Mouse (Mus musculus): ENCODE measurements around the gene Hist3h2ba. TPM values are rescaled to one million over a fixed set of nuclear protein-coding genes. Genes with fewer than 3 reads are reported as not detected.

Hist3h2ba gene
- polyA plus RNA-seq, 1 experiment from 2014 or later, result 6.3 TPM

DNA sequence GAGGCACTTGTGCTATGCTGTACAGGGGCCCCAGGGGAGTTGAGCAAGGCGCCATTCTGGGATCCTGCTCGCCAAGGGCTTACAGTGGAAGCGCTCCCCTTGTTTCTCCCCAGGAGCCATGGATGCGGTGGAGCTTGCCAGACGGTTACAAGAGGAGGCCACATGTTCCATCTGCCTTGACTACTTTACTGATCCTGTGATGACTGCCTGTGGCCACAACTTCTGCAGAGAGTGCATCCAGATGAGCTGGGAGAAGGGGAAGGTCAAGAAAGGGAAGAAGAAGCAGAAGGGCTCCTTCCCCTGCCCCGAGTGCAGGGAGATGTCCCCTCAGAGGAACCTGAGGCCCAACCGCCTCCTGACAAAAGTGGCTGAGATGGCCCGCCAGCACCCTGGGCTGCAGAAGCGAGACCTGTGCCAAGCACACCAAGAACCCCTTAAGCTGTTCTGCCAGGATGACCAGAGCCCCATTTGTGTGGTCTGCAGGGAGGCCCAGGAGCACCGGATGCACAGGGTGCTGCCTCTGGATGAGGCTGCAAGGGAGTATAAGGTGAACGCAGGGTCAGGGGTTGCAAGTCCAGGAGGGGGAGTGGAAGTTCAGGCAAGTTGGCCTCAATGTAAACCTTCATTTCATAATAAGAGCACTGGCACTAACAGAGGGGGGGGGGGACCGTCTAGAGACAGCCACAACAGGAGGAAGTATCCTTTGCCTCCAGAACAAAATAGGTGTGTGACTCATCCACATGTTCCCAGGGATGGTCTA is 16.5 kb downstream of the Hist3h2ba start:
- Histone ChIP-seq H3K27me3 (replicated peaks; ENCODE audit: control insufficient read depth, insufficient read depth, low read length) (peaks cover 20% of the 10 kb centered on the region), H3K4me1 (replicated peaks; ENCODE audit: control insufficient read depth, insufficient read depth, low read length) (0 out of 2 replicates have a peak, but pooled peaks cover 9% of the 10 kb centered on the region), H3K36me3 (ENCODE audit: control insufficient read depth, insufficient read depth, low read length) (no peaks in the 10 kb centered on the region), H3K27ac (ENCODE audit: low read depth, low read length) (no peak overlapping the region), H3K4me2 (peak overlapping the region; percentile 27; the same call in 1 of the 2 replicates), H3K4me3 (ENCODE audit: low read depth, low read length) (no peak overlapping the region), H3K9ac (ENCODE audit: low read depth, low read length) (no peak overlapping the region), H3K9me3 (ENCODE audit: control insufficient read depth, low read length) (no peaks in the 10 kb centered on the region)
- WGBS, result 41% methylated on average over 12 of the region's 12 CpGs
- DNase-seq (ENCODE audit: low spot score) (no peak), ATAC-seq (replicated peaks; ENCODE audit: low FRiP score) (no peak)

DNA sequence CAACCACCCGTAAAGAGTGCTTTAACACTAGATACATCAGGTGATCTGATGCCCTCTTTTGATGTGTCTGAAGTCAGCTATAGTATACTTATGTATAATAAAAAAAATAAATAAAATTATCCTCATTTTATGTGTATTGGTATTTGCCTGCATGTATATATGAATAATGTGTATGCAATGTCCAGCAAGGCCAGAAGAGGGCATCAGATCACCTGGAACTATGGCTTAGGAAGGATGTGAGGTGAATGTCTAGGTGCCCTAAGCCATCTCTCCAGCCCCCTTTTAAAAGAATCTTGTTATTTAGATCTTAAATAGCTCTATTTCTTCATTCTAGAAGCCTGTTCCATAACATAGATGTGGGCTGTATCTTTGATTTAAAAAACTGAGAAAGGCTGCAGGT is 18.6 kb downstream of the Hist3h2ba start:
- Histone ChIP-seq H3K4me3 (ENCODE audit: low read depth, low read length) (no peak overlapping the region), H3K9ac (ENCODE audit: low read depth, low read length) (no peak overlapping the region), H3K36me3 (ENCODE audit: control insufficient read depth, insufficient read depth, low read length) (no peaks in the 10 kb centered on the region), H3K27ac (ENCODE audit: low read depth, low read length) (no peak overlapping the region), H3K27me3 (replicated peaks; ENCODE audit: control insufficient read depth, insufficient read depth, low read length) (peaks cover 8% of the 10 kb centered on the region), H3K4me1 (replicated peaks; ENCODE audit: control insufficient read depth, insufficient read depth, low read length) (0 out of 2 replicates have a peak, but pooled peaks cover 9% of the 10 kb centered on the region), H3K9me3 (ENCODE audit: control insufficient read depth, low read length) (no peaks in the 10 kb centered on the region), H3K4me2 (no peak overlapping the region)
- DNase-seq (ENCODE audit: low spot score) (no peak), ATAC-seq (replicated peaks; ENCODE audit: low FRiP score) (no peak)
- WGBS, result 95% methylated on average over 1 of the region's 1 CpGs

DNA sequence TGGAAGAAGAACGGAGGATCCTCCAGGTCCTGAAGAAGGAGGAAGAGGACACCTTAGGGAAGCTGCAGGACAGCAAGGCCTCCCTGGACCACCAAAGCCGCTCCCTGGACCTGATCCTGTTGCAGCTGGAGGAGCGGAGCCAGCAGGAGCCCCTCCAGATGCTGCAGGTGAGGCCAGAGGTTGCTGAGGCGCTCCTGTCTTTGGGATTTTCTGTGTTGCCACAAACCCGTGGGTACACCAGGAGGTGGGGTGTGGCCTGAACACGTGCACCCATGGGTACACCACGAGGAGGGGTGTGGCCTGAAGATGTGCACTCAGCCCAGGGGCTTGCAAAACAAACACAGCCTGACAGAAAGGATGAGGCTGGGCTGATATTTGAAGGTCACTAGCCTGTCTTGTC is 19.8 kb downstream of the Hist3h2ba start:
- Histone ChIP-seq H3K27ac (ENCODE audit: low read depth, low read length) (no peak overlapping the region), H3K9ac (ENCODE audit: low read depth, low read length) (no peak overlapping the region), H3K4me1 (replicated peaks; ENCODE audit: control insufficient read depth, insufficient read depth, low read length) (0 out of 2 replicates have a peak, but pooled peaks cover 8% of the 10 kb centered on the region), H3K4me2 (no peak overlapping the region), H3K36me3 (ENCODE audit: control insufficient read depth, insufficient read depth, low read length) (no peaks in the 10 kb centered on the region), H3K9me3 (ENCODE audit: control insufficient read depth, low read length) (no peaks in the 10 kb centered on the region), H3K4me3 (ENCODE audit: low read depth, low read length) (no peak overlapping the region), H3K27me3 (replicated peaks; ENCODE audit: control insufficient read depth, insufficient read depth, low read length) (0 out of 2 replicates have a peak, but pooled peaks cover 2% of the 10 kb centered on the region)
- ATAC-seq (replicated peaks; ENCODE audit: low FRiP score) (no peak), DNase-seq (ENCODE audit: low spot score) (no peak)
- 68% methylated on average over 7 of the region's 7 CpGs for WGBS

GRCm38 (mm10) chr11:58969027-58969426 is 20.3 kb downstream of the Hist3h2ba start:
- Histone ChIP-seq H3K4me1 (replicated peaks; ENCODE audit: control insufficient read depth, insufficient read depth, low read length) (peaks cover 7% of the 10 kb centered on the region; the same call in 1 of the 2 replicates), H3K4me2 (no peak overlapping the region), H3K27me3 (replicated peaks; ENCODE audit: control insufficient read depth, insufficient read depth, low read length) (0 out of 2 replicates have a peak, but pooled peaks cover 2% of the 10 kb centered on the region), H3K36me3 (ENCODE audit: control insufficient read depth, insufficient read depth, low read length) (no peaks in the 10 kb centered on the region), H3K4me3 (ENCODE audit: low read depth, low read length) (no peak overlapping the region), H3K27ac (ENCODE audit: low read depth, low read length) (no peak overlapping the region), H3K9me3 (ENCODE audit: control insufficient read depth, low read length) (no peaks in the 10 kb centered on the region), H3K9ac (ENCODE audit: low read depth, low read length) (no peak overlapping the region)
- DNase-seq (ENCODE audit: low spot score) (no peak), ATAC-seq (replicated peaks; ENCODE audit: low FRiP score) (no peak)
- WGBS, result 86% methylated on average over 8 of the region's 8 CpGs

- no peak overlapping the region for H3K9ac ChIP-seq (ENCODE audit: low read depth, low read length)
- WGBS, result 67% methylated on average over 6 of the region's 6 CpGs
- H3K4me1 ChIP-seq (replicated peaks; ENCODE audit: control insufficient read depth, insufficient read depth, low read length), result peaks cover 7% of the 10 kb centered on the region; the same call in 1 of the 2 replicates
Observed at GRCm38 (mm10) chr11:58969659-58970058, 20.9 kb downstream of the Hist3h2ba start.

DNA sequence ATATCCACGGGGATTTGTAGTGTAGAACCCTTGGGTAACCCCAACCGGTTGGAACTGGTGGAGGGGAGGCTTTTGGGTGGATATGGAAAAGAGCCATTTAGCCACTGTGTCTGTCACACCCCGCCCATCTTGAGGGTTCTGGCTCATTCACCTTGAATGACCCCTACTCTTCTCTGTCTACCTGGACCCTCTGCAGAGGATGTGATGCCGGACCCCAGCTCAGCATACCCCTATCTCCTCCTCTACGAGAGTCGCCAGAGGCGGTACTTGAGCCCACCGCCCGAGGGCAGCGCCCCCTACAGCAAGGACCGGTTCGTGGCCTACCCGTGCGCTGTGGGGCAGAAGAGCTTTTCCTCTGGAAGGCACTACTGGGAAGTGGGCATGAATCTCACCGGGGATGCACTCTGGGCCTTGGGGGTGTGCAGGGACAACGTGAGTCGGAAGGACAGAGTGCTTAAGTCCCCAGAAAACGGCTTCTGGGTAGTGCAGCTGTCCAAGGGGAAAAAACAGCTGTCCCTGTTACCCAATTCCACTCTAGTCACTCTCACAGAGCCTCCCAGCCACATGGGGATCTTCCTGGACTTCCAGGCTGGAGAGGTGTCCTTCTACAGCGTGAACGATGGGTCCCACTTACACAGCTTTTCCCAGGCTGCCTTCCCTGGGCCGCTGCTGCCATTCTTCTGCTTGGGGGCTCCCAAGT is 22.3 kb downstream of the Hist3h2ba start:
- Histone ChIP-seq H3K9me3 (ENCODE audit: control insufficient read depth, low read length) (no peaks in the 10 kb centered on the region), H3K9ac (ENCODE audit: low read depth, low read length) (no peak overlapping the region), H3K27ac (ENCODE audit: low read depth, low read length) (no peak overlapping the region), H3K36me3 (ENCODE audit: control insufficient read depth, insufficient read depth, low read length) (no peaks in the 10 kb centered on the region), H3K27me3 (replicated peaks; ENCODE audit: control insufficient read depth, insufficient read depth, low read length) (no peaks in the 10 kb centered on the region), H3K4me3 (ENCODE audit: low read depth, low read length) (no peak overlapping the region), H3K4me2 (no peak overlapping the region), H3K4me1 (replicated peaks; ENCODE audit: control insufficient read depth, insufficient read depth, low read length) (peaks cover 5% of the 10 kb centered on the region)
- ATAC-seq (replicated peaks; ENCODE audit: low FRiP score) (no peak), DNase-seq (ENCODE audit: low spot score) (no peak)
- WGBS, result 87% methylated on average over 21 of the region's 21 CpGs

More at GRCm38 (mm10) chr11:58969659-58970058, 20.9 kb downstream of the Hist3h2ba start:
- no peaks in the 10 kb centered on the region for H3K27me3 ChIP-seq (replicated peaks; ENCODE audit: control insufficient read depth, insufficient read depth, low read length)
- no peak for DNase-seq (ENCODE audit: low spot score)
- no peak overlapping the region for H3K27ac ChIP-seq (ENCODE audit: low read depth, low read length)
- H3K4me3 ChIP-seq (ENCODE audit: low read depth, low read length), result no peak overlapping the region
- no peak overlapping the region for H3K4me2 ChIP-seq
- H3K9me3 ChIP-seq (ENCODE audit: control insufficient read depth, low read length), result no peaks in the 10 kb centered on the region
- no peaks in the 10 kb centered on the region for H3K36me3 ChIP-seq (ENCODE audit: control insufficient read depth, insufficient read depth, low read length)
- ATAC-seq (replicated peaks; ENCODE audit: low FRiP score), result no peak

DNA sequence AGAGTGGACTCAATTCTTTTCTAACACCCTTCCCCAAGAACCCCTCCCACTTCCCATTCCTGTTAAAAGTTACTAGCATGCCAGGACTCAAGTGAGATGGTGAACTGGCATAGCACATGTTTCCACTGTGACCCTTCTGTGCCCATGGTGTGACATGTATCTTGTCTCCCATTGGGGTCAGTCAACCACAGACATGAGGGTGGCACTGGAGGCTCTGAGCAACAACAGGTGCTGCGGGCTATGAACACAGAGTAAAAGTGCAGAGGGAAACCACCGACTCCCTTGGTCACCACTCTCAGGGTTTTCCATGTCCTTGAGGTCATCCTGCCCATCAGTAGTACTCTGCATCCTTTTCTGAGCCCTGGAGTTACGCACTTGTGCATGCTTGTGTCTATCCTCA is 23.1 kb downstream of the Hist3h2ba start:
- no peak for ATAC-seq (replicated peaks; ENCODE audit: low FRiP score)
- Histone ChIP-seq H3K4me2 (no peak overlapping the region), H3K27me3 (replicated peaks; ENCODE audit: control insufficient read depth, insufficient read depth, low read length) (no peaks in the 10 kb centered on the region), H3K4me1 (replicated peaks; ENCODE audit: control insufficient read depth, insufficient read depth, low read length) (peaks cover 7% of the 10 kb centered on the region), H3K27ac (ENCODE audit: low read depth, low read length) (no peak overlapping the region), H3K4me3 (ENCODE audit: low read depth, low read length) (no peak overlapping the region), H3K9ac (ENCODE audit: low read depth, low read length) (no peak overlapping the region), H3K9me3 (ENCODE audit: control insufficient read depth, low read length) (no peaks in the 10 kb centered on the region), H3K36me3 (ENCODE audit: control insufficient read depth, insufficient read depth, low read length) (no peaks in the 10 kb centered on the region)
- no peak for DNase-seq (ENCODE audit: low spot score)
- WGBS, result 92% methylated on average over 3 of the region's 3 CpGs

DNA sequence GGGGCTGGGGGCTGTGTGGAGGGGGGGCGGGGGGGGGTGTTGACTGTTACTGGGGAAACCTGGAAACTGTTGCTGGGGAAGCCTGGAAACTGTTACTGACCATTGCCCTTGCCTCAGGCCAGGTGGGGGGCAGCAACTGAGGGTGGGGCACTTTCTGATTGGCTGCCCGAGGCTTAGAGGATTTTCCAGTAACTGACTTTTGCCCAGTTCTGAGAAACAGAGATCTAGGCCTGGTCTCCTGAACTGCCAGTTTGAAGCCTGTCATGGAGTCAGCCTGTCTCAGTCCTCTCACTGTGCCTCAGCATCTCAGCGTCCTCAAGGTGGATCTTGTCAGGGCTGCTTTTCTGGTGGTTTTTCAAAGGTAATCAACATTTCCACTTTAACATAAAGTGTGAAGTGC is 25.7 kb downstream of the Hist3h2ba start:
- Histone ChIP-seq H3K36me3 (ENCODE audit: control insufficient read depth, insufficient read depth, low read length) (no peaks in the 10 kb centered on the region), H3K9me3 (ENCODE audit: control insufficient read depth, low read length) (no peaks in the 10 kb centered on the region), H3K4me2 (no peak overlapping the region), H3K9ac (ENCODE audit: low read depth, low read length) (no peak overlapping the region), H3K4me3 (ENCODE audit: low read depth, low read length) (no peak overlapping the region), H3K27me3 (replicated peaks; ENCODE audit: control insufficient read depth, insufficient read depth, low read length) (no peaks in the 10 kb centered on the region), H3K4me1 (replicated peaks; ENCODE audit: control insufficient read depth, insufficient read depth, low read length) (peaks cover 13% of the 10 kb centered on the region), H3K27ac (ENCODE audit: low read depth, low read length) (no peak overlapping the region)
- DNase-seq (ENCODE audit: low spot score) (no peak), ATAC-seq (replicated peaks; ENCODE audit: low FRiP score) (no peak)
- 72% methylated on average over 3 of the region's 3 CpGs for WGBS

Measured in liver, embryonic 11.5 days (tissue).